Mouse (Mus musculus) heart, adult 11 months (tissue): ENCODE results near the gene Camk2d.
A peak's percentile ranks its signal among the peaks of the same experiment; 100 is the strongest.

ENCODE experiments used
- DNase-seq: peaks from one replicate; pipeline ENCODE4 v3.0.0; 2022

Gene Camk2d

GRCm38 (mm10) chr3:126691565-126691964, 95.5 kb downstream of the Camk2d start:
- DNase-seq = no peak

DNA sequence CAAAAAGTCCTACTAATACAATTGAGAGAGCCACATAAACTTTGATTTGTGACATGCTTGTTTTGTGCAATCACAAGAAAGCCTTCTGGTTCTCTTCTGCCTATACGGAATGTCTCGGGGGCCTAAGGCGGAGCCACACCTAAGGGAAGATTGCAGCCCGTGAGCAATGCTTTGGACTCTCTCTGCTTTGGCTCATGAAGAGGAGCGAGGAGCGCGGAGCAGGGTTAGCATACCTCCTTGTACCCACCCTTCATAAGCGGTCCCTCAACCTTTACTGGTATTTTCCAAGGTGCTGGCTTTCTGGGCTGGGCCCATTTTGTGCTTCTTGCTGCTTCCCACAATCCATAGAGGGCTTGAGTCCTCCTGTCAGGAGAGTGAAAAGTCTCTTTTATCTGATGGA, 96.7 kb downstream of the Camk2d start:
- no peak for DNase-seq

GRCm38 (mm10) chr3:126693302-126693701, 97.2 kb downstream of the Camk2d start:
- DNase-seq = peak; percentile 97

GRCm38 (mm10) chr3:126695456-126696293, 99.6 kb downstream of the Camk2d start:
- DNase-seq = peak; percentile 98

- DNase-seq = peak; percentile 88
Observed at GRCm38 (mm10) chr3:126696620-126697019, 100.5 kb downstream of the Camk2d start.

GRCm38 (mm10) chr3:126699740-126700139, 103.6 kb downstream of the Camk2d start:
- DNase-seq = no peak

DNA sequence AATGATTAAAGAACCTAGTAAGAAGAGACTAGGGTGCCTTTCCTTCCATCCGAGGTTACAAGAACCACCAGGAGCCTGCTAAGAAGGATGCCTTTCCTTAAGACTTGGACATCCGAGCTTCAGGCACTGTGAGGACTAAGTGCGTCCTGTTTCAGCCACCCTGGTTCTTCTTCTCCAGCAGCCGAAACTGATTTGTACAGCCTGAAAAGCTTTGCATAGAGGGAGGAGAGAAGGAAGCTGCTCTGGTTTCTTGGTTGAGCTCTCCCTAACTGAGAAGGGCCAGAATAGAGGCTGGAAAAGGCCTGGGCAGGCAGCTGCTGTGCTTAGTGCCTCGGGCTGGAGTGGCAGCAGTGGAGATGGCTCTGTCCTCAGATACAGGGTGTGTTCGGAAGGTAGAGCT, 105.0 kb downstream of the Camk2d start:
- DNase-seq = no peak

DNA sequence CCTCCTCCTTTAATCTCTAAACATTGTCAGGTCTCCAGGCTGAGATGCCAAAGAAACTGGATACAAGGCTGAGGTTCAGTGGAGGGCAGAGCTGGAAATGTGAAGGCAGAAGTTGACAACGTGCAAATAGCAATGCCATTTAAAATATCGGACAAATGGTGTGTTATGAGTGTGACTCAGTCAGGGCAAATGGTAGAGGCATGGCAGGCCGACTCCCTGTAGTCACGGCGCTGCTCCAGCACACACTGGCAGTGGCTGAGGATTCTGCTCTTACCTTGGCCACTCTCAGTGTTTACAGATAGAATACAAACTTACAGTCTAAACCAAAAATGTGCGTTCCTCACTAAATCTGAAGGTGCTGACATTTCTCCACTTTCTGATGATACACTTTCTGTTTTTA, 105.5 kb downstream of the Camk2d start:
- no peak for DNase-seq

- DNase-seq = no peak
Observed at GRCm38 (mm10) chr3:126705490-126705889, 109.4 kb downstream of the Camk2d start.

DNA sequence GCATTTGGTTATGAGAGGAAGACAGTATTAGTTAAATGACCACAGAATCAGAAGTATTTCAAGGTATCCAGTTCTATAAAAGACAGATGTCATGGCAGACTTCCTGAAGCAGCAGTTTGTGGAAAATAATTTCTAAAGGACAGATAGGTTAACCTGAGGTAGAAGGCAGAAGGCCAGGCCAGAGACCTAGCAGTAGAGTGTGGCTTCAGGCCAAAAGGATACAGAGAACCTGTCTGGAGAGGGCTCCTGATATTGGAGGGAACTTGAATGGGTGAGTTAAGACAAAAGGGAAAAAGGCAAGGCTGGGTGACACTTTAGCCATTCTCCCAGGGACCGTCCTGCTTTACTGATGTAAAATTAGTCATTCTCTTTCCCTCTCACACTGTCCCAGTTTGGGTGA, 118.2 kb downstream of the Camk2d start:
- no peak for DNase-seq

- no peak for DNase-seq
Observed at GRCm38 (mm10) chr3:126723021-126723449, 126.9 kb downstream of the Camk2d start.

DNA sequence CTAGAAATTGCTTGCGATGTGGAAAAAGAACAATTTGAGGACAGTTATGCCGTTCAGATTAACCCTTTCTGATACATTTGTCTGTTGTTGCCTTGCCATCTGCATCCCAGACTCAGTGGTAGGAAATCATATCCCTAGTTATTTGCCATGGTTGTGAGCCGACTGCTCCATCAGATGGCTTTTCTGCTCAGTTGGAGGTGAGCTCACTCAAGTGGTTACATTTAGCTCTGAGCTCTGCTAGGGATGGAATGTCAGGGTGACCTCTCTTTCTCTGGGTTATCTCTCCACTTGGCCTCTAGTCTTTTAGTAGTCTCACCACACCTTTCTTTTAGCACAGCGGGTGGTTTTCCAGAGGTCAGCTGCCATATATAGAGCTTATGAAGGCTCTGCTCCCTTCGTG, 127.4 kb downstream of the Camk2d start:
- DNase-seq = no peak

GRCm38 (mm10) chr3:126725647-126726046, 129.5 kb downstream of the Camk2d start:
- DNase-seq = no peak

DNA sequence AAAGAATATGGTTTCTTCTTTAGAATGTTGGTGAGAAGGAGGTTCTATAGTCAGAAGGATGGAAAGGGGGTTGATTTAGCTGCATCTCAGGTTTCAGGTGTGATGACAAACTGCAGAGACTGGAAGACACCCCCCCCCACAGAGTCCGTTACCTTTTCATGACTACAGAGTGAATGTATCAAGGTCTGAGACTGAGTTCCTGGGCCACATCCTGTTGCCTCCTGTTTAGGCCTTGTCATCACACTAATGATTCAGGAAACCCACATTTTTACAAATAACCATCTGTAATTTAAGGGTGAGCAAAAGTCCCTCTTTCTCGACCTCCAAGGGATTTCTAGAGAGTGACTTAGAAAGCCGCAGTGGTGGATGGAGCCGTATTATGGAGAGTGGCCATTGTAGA, 131.3 kb downstream of the Camk2d start:
- no peak for DNase-seq

GRCm38 (mm10) chr3:126730411-126730810, 134.3 kb downstream of the Camk2d start:
- DNase-seq = no peak

DNA sequence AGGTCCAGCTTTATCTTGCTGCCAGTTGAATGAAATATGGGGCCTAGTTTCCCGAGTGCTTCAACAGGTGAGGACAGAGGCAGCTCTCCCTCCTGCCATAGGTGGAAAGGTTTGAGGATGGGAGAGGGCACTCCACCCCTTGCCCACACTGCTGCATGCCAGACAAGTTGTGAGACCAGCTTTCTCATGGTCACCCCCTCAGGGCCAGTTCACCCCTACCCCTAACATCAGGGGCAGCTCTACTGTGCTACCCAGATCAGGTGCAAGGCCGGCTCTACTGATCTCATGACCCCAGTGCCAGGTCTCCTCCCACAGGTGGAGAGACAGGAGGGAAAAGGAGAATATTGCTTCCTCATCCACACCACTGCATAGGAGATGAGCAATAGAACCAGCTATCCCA, 136.2 kb downstream of the Camk2d start:
- no peak for DNase-seq

- no peak for DNase-seq
Observed at GRCm38 (mm10) chr3:126734533-126734932, 138.4 kb downstream of the Camk2d start.

DNA sequence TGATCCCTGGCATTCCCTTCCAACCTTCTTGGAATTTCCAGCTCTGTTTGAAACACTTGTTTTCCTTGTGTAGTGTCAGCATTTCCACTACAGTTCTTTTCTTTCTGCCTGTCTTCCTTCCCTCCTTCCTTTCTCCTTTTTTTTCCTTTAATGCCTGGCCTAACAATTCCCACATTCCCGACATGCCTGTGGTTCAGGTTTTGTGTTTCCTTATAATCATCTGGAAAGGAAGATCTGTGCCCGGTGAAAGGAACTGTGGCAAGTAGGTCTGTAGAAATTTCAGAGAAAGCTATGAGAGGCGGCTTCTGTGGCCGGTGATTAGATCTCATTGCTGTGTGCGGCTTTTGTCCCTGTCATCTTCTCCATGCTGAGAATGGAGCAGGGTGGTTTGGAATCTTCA, 139.1 kb downstream of the Camk2d start:
- no peak for DNase-seq

DNA sequence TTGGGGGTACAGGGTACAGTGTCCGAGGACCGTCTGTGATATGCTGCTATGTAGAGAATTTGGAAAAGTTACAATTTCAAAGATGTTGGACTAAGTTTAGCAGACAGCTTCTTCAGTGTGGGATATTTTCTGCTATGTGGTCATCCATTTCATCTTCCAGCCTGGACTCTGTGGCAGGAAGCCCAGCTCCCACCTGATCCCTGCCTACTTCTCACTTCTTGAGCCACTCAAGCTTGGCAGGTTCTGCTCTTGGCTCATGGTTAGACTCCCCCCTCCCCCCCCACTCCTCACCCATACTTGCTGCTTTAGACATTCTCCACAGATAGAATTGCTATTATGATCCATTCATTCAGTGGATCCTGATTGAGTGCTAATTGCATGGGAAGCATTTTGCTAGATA, 141.0 kb downstream of the Camk2d start:
- DNase-seq = peak; percentile 97

DNA sequence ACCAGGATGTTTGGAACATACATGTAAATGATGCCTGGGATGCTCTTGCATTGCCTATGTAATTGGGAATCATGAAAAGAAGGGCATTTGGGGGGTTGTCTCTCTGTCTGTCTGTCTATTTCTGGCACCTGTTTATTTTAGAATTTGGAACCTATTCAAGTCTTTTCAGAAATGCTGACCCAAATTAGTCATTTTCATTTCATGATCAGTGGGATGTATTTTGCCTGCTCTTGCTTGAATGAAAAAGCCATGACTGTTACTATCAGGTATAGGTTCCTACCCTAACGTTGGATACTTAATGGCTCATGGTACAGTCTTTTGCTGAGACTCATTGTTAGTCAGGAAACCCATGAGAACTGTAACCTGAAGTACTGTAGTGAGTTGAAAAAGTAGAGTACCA, 144.0 kb downstream of the Camk2d start:
- no peak for DNase-seq

GRCm38 (mm10) chr3:126744432-126745133, 148.5 kb downstream of the Camk2d start:
- no peak for DNase-seq

- peak; percentile 98 for DNase-seq
Observed at GRCm38 (mm10) chr3:126746148-126746803, 150.2 kb downstream of the Camk2d start.

DNA sequence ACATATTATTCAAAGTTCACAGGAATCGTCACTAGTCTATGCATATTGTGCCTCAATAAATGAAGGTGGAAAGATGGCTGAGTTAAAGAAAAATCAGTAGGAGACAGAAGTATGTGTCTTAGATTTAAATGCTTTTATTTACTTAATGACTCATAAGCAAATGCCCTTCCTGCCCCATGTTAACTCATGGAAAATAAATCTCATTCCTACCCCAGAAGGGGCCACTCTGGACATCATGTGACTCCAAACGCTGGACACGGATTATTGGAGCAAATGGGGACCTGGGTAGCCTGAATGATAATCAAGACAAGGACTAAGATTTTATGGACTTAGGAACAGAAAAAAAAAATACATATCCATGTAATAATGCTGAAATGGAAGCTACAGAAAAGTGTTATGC, 151.5 kb downstream of the Camk2d start:
- no peak for DNase-seq
